Mouse (Mus musculus) heart, embryonic 12.5 days (tissue): Measurements from ENCODE around the gene Cflar. TPM values are rescaled to one million over a fixed set of nuclear protein-coding genes. Genes with fewer than 3 reads are reported as not detected.
"Not testable (repeated sequence)": the region's sequence is repeated elsewhere in the genome, so short reads cannot be mapped to it uniquely, and the experiment has no call there.

Experiments used
- ATAC-seq: fragments of 200-750 bp; cut with Nextera tagmentation; 2 replicates; pipeline ENCODE4 v1.8.0; 2017; ENCODE audit warnings: moderate TSS enrichment, moderate library complexity; ENCODE audit not compliant: insufficient number of reproducible peaks, low FRiP score
- H3K27ac ChIP-seq: fragments of 300-500 bp; sonication (generic); 2 replicates; pipeline ENCODE4 v1.5.1; 2016; ENCODE audit warnings: mild to moderate bottlenecking, moderate library complexity; ENCODE audit not compliant: poor library complexity, severe bottlenecking
- H3K27me3 ChIP-seq: fragments of 300-500 bp; sonication (generic); replicated peaks from 2 replicates; pipeline ENCODE4 v1.6.1; 2016; ENCODE audit warnings: mild to moderate bottlenecking, moderate library complexity
- H3K36me3 ChIP-seq: fragments of 300-500 bp; sonication (generic); 2 replicates; pipeline ENCODE4 v1.6.1; 2016; ENCODE audit warnings: mild to moderate bottlenecking, moderate library complexity
- H3K4me1 ChIP-seq: fragments of 300-500 bp; sonication (generic); replicated peaks from 2 replicates; pipeline ENCODE4 v1.6.1; 2016; ENCODE audit warnings: mild to moderate bottlenecking
- H3K4me2 ChIP-seq: fragments of 300-500 bp; sonication (generic); 2 replicates; pipeline ENCODE4 v1.6.1; 2016; ENCODE audit warnings: mild to moderate bottlenecking, moderate library complexity
- H3K4me3 ChIP-seq: fragments of 300-500 bp; sonication (generic); 2 replicates; pipeline ENCODE4 v1.5.1; 2016; ENCODE audit warnings: mild to moderate bottlenecking
- H3K9ac ChIP-seq: fragments of 300-500 bp; sonication (generic); 2 replicates; pipeline ENCODE4 v1.6.1; 2016; ENCODE audit warnings: mild to moderate bottlenecking, moderate library complexity
- H3K9me3 ChIP-seq: fragments of 300-500 bp; sonication (generic); replicated peaks from 2 replicates; pipeline ENCODE4 v1.6.1; 2016; ENCODE audit warnings: mild to moderate bottlenecking, moderate library complexity
- WGBS: fragments of 180-500 bp; shearing (Covaris S2); methylation state at CpG from one replicate; pipeline ENCODE4 v1.1.7; 2016; 5-methylcytosine and 5-hydroxymethylcytosine counted together
- polyA plus RNA-seq: library from polyadenylated mRNA; unstranded; fragments of >200 nt; fragmentation: Nextera tagmentation; extraction: Ambion mirVana; gene quantifications from 2 replicates; pipeline ENCODE4 v1.2.1, GENCODE M21; 2016

The Cflar gene
- polyA plus RNA-seq, 1 experiment from 2014 or later, result 35.6 TPM

- H3K36me3 ChIP-seq, result peaks cover 19% of the 10 kb centered on the region
- 77% methylated on average over 5 of the region's 5 CpGs for WGBS
- not testable (repeated sequence) for H3K9me3 ChIP-seq, H3K27me3 ChIP-seq, H3K9ac ChIP-seq, H3K4me3 ChIP-seq, H3K4me1 ChIP-seq, H3K27ac ChIP-seq, ATAC-seq, H3K4me2 ChIP-seq
Observed at GRCm38 (mm10) chr1:58761391-58762275, 50.3 kb downstream of the Cflar start.

- no peak for ATAC-seq
- no peaks in the 10 kb centered on the region for H3K27me3 ChIP-seq
- H3K9me3 ChIP-seq, result no peaks in the 10 kb centered on the region
- H3K36me3 ChIP-seq, result peaks cover 16% of the 10 kb centered on the region
- no peak overlapping the region for H3K4me2 ChIP-seq
- no peak overlapping the region for H3K4me3 ChIP-seq
- no peak overlapping the region for H3K9ac ChIP-seq
- no peak overlapping the region for H3K27ac ChIP-seq
- 73% methylated on average over 5 of the region's 5 CpGs for WGBS
- no peaks in the 10 kb centered on the region for H3K4me1 ChIP-seq
Observed at GRCm38 (mm10) chr1:58762576-58762975, 51.3 kb downstream of the Cflar start.

GRCm38 (mm10) chr1:58766446-58766845, 55.1 kb downstream of the Cflar start:
- not testable (repeated sequence) for H3K27me3 ChIP-seq, ATAC-seq, H3K9ac ChIP-seq, H3K4me2 ChIP-seq, H3K4me1 ChIP-seq, H3K36me3 ChIP-seq, H3K27ac ChIP-seq, H3K4me3 ChIP-seq, H3K9me3 ChIP-seq
- WGBS, result 79% methylated on average over 4 of the region's 4 CpGs

GRCm38 (mm10) chr1:58769136-58769535, 57.8 kb downstream of the Cflar start:
- Histone ChIP-seq H3K36me3 (no peaks in the 10 kb centered on the region), H3K27me3 (no peaks in the 10 kb centered on the region), H3K4me3 (no peak overlapping the region), H3K27ac (no peak overlapping the region), H3K4me1 (no peaks in the 10 kb centered on the region), H3K9ac (no peak overlapping the region), H3K9me3 (no peaks in the 10 kb centered on the region), H3K4me2 (no peak overlapping the region)
- ATAC-seq, result no peak

DNA sequence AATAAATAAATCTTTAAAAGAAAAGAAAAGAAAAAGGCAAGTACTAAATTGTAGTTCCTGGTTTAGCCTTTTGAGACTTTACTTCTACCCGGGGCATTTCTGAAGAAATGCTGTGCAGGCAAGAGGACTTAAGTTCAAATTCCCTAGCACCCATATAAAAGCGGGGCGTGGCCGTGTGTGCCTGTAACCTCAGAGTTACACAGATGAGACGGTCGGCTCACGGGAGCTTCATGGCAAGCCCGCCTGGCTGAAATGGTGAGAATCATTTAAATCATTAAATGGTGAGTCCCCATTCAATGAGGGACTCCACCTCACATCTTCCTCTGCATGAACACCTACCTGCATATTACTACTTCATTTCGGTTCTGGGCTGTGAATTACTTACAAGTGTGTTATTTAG, 58.4 kb downstream of the Cflar start:
- Histone ChIP-seq H3K27ac (no peak overlapping the region), H3K4me1 (no peaks in the 10 kb centered on the region), H3K4me2 (no peak overlapping the region), H3K9ac (no peak overlapping the region), H3K9me3 (no peaks in the 10 kb centered on the region), H3K36me3 (no peaks in the 10 kb centered on the region), H3K27me3 (no peaks in the 10 kb centered on the region), H3K4me3 (no peak overlapping the region)
- WGBS, result 54% methylated on average over 9 of the region's 9 CpGs
- ATAC-seq, result no peak

DNA sequence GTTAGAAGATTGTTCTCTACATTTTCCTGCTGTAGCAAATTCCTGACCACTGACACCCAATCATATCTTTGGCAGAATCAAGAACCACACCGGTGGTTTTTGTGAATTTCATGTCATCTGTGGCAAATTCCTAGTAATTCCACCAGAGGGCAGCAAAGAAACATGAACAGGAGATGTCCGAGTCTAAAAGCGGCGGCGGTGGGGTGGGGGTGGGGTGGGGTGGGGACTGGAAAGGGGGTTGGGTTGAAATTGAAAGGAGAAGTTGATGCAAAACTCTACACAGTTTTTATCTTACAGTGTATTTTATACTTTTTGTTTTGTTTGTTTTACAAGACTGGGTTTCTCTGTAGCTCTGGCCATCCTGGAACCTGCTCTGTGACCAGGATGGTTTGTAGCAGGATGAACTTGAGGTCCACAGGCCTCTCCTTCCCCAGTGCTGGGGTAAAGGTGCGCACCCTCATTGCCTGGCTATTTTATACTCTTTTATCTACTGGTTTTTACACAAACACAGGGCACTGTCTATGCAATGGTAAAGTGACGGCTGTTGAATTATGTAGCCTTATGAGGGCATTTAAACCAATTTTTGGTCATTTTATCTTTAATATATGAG, 58.9 kb downstream of the Cflar start:
- Histone ChIP-seq H3K27me3 (no peaks in the 10 kb centered on the region), H3K4me3 (no peak overlapping the region), H3K36me3 (no peaks in the 10 kb centered on the region), H3K9ac (no peak overlapping the region), H3K27ac (no peak overlapping the region), H3K4me1 (no peaks in the 10 kb centered on the region), H3K9me3 (no peaks in the 10 kb centered on the region), H3K4me2 (no peak overlapping the region)
- WGBS, result 25% methylated on average over 7 of the region's 7 CpGs
- no peak for ATAC-seq

DNA sequence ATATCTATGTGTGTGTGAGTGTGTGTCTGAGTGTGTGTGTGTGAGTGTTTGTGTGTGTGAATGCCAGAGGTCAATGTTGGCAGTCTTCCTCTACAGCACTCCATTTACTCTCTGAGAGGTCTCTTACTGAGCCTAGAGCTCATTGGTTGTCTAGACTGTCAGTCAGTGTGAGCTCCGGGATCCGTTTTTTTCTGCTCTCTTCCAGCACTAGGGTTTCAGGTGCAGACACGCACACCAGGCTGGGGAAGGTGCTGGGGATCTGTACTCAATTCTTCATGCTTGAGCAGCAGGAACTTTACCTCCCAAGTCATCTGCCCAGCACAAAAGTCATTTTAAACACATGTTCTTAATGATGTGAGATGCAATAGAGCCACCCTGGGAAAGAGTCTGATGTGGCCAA, 60.8 kb downstream of the Cflar start:
- H3K9ac ChIP-seq, result no peak overlapping the region
- WGBS, result 55% methylated on average over 3 of the region's 3 CpGs
- no peak for ATAC-seq

GRCm38 (mm10) chr1:58773280-58773679, 62.0 kb downstream of the Cflar start:
- Histone ChIP-seq H3K4me3 (no peak overlapping the region), H3K27me3 (no peaks in the 10 kb centered on the region), H3K9me3 (0 out of 2 replicates have a peak, but pooled peaks cover 3% of the 10 kb centered on the region), H3K4me1 (no peaks in the 10 kb centered on the region), H3K4me2 (no peak overlapping the region), H3K27ac (no peak overlapping the region), H3K36me3 (no peaks in the 10 kb centered on the region), H3K9ac (no peak overlapping the region)
- no peak for ATAC-seq

More for the DNA sequence above, 60.8 kb downstream of the Cflar start:
- H3K27me3 ChIP-seq, result no peaks in the 10 kb centered on the region
- H3K27ac ChIP-seq, result no peak overlapping the region
- H3K4me1 ChIP-seq, result no peaks in the 10 kb centered on the region
- H3K9me3 ChIP-seq, result 0 out of 2 replicates have a peak, but pooled peaks cover under 1% of the 10 kb centered on the region
- no peaks in the 10 kb centered on the region for H3K36me3 ChIP-seq
- no peak overlapping the region for H3K4me2 ChIP-seq
- no peak overlapping the region for H3K4me3 ChIP-seq

DNA sequence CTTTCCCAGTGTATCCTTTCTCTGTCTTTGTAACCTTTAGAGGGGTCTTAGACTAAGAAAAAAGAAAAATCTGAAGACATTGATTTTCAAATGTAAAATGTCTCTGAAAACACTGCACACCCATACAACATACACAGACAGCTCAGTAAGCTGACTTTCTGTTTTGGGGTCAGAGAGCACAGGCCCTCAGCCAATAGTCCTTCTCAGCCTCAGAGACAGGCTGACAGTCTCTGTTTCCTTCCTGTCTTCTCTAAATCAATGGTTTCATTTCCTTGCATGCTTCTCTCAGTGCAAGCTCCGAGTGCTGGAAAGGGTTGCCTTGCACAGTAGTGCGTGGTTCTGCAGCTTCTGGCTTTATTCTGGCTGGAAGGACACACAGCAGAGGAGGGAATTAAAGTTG, 62.6 kb downstream of the Cflar start:
- no peaks in the 10 kb centered on the region for H3K4me1 ChIP-seq
- H3K36me3 ChIP-seq, result no peaks in the 10 kb centered on the region
- no peak for ATAC-seq
- no peak overlapping the region for H3K4me2 ChIP-seq
- WGBS, result 63% methylated on average over 2 of the region's 2 CpGs
- no peak overlapping the region for H3K4me3 ChIP-seq
- no peak overlapping the region for H3K27ac ChIP-seq
- H3K9ac ChIP-seq, result no peak overlapping the region
- H3K27me3 ChIP-seq, result no peaks in the 10 kb centered on the region
- 0 out of 2 replicates have a peak, but pooled peaks cover 3% of the 10 kb centered on the region for H3K9me3 ChIP-seq

DNA sequence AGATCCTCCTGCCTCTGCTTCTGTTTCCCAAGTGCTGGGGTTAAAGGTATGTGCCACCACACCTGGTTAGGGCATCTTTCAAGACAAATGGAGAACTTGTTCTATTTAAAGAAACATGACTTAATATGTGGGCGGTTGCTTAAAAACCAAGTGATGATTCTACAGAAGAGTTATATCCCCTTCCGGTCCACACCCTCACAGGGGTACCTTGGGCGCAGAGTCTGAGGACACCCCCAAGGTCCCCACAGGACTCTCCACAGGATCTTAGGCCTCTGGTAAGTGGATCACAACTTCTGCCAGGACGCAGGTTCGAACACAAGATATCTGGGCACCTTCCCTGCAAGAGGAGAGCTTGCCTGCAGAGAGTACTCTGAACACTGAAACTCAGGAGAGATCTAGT, 64.1 kb downstream of the Cflar start:
- Histone ChIP-seq H3K9ac (no peak overlapping the region), H3K27me3 (no peaks in the 10 kb centered on the region), H3K4me2 (no peak overlapping the region), H3K36me3 (no peaks in the 10 kb centered on the region), H3K4me3 (no peak overlapping the region), H3K9me3 (0 out of 2 replicates have a peak, but pooled peaks cover 3% of the 10 kb centered on the region), H3K27ac (no peak overlapping the region), H3K4me1 (no peaks in the 10 kb centered on the region)
- ATAC-seq, result no peak
- WGBS, result 91% methylated on average over 5 of the region's 5 CpGs

GRCm38 (mm10) chr1:58777583-58777982, 66.3 kb downstream of the Cflar start:
- no peak overlapping the region for H3K4me3 ChIP-seq
- no peaks in the 10 kb centered on the region for H3K36me3 ChIP-seq
- WGBS, result 90% methylated on average over 1 of the region's 1 CpGs
- H3K4me2 ChIP-seq, result no peak overlapping the region
- H3K4me1 ChIP-seq, result no peaks in the 10 kb centered on the region
- ATAC-seq, result no peak
- H3K9me3 ChIP-seq, result 0 out of 2 replicates have a peak, but pooled peaks cover 3% of the 10 kb centered on the region
- no peak overlapping the region for H3K27ac ChIP-seq
- H3K27me3 ChIP-seq, result no peaks in the 10 kb centered on the region
- H3K9ac ChIP-seq, result no peak overlapping the region
